Mouse (Mus musculus) spleen, postnatal 36 days (tissue): Measurements from ENCODE around the gene Slc24a1.
"Not testable (repeated sequence)": the region's sequence is repeated elsewhere in the genome, so short reads cannot be mapped to it uniquely, and the experiment has no call there.

Experiments
- DNase-seq, 2 experiments: peaks; one replicate each; pipeline ENCODE4 v3.0.0; 2022; ENCODE audit warnings: low spot score in 2 of 2, mixed read lengths in 1 of 2

Slc24a1 gene

GRCm38 (mm10) chr9:64951161-64951657, at the start of gene Slc24a1:
Slc24a1 (minus strand) TSS chr9:64951607.
- no peak for DNase-seq

GRCm38 (mm10) chr9:64995464-64995863, 44.1 kb upstream of the Slc24a1 start:
- not testable (repeated sequence) for DNase-seq

- no peak for DNase-seq
Observed at GRCm38 (mm10) chr9:64990291-64990690, 38.9 kb upstream of the Slc24a1 start.

DNA sequence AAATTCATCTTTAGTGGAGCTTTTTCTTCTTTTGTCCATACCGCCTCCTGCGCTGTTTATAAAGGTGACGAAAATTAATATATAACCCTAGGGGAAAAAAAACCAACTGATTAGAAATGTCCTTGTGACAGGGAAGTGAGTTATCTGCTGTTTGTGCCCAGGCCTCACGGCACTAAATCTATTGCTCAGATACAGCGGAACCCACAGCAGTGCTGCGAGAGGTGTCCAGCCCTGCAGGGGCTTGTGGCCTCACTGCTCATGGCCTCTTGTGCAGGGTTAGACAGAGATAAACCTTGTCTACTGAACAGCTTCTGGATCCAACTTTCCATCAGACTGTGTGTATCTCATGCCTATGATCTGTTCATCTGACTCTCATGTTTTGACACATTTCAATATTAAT, 37.0 kb upstream of the Slc24a1 start:
- no peak for DNase-seq

- no peak for DNase-seq
Observed at GRCm38 (mm10) chr9:64987651-64988050, 36.2 kb upstream of the Slc24a1 start.

- DNase-seq: no peak
Observed at GRCm38 (mm10) chr9:64985807-64986206, 34.4 kb upstream of the Slc24a1 start.

GRCm38 (mm10) chr9:64985037-64985794, 33.8 kb upstream of the Slc24a1 start:
- no peak for DNase-seq

DNA sequence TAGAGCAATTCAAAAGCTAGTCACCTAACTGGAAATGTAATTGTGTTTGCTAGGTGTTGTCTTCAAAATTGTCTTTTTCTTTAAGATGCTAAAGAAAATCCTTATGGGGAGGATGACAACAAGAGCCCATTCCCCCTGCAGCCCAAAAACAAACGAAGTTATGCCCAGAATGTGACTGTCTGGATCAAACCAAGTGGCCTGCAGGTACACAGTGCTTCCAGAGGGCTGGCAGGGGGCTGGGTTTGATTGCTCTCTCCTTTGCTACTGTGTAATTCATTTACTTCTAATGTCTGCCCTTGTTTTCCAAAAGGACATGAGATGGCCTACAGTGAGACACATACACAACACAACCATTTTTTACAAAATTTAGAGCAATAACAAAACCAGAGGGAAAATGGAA, 30.5 kb upstream of the Slc24a1 start:
- no peak for DNase-seq

GRCm38 (mm10) chr9:64980548-64980947, 29.1 kb upstream of the Slc24a1 start:
- DNase-seq: no peak

GRCm38 (mm10) chr9:64960978-64961320, 9.5 kb upstream of the Slc24a1 start:
- DNase-seq: no peak

GRCm38 (mm10) chr9:64960117-64960977, 8.9 kb upstream of the Slc24a1 start, which contains the start of gene Ints14:
Ints14 (plus strand) TSS chr9:64960905.
- DNase-seq: peak; percentile 91 to 93

- no peak for DNase-seq
Observed at GRCm38 (mm10) chr9:64957276-64957675, 5.9 kb upstream of the Slc24a1 start.

GRCm38 (mm10) chr9:64956337-64956736, 4.9 kb upstream of the Slc24a1 start:
- DNase-seq: peak in 1 of 2 experiments; percentile 22

DNA sequence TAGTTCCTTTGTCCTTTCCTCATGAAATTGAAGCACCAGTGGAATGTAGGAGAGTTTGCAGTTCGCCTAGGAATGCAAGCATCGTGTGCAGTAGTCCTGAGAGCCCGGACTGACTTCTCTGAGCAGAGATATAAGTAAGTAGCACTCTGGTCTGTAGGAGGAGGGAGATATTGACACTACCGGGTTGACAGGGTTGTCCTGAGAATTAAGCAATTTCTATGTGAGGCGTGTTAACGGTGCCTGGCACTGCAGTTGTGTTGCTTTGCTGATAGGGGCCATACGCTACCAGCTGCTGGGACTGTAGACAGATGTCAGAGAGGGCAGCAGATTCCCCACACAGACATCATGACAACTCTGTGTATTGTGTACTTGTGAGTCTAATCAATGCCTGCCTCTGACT, 1.8 kb upstream of the Slc24a1 start:
- DNase-seq: no peak

DNA sequence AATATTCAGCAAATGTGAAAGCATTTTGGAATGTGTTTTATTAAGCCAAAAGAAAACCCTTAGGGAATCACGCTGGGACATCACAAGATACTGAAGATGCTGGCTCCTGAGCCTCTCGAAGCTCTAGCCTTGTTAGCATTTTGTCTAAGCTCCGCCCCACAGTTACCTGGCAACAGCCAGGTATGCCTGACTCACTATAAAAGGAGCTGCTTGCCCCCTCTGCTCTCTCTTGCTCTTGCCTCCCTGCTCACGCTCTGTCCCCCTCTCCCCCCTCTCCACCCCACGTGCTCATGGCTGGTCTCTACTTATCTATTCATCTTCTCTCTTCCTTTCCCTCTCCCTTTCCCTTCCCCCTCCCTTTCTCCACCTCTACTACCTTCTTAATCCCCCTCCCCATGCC, 648 bp upstream of the Slc24a1 start:
- no peak for DNase-seq

DNA sequence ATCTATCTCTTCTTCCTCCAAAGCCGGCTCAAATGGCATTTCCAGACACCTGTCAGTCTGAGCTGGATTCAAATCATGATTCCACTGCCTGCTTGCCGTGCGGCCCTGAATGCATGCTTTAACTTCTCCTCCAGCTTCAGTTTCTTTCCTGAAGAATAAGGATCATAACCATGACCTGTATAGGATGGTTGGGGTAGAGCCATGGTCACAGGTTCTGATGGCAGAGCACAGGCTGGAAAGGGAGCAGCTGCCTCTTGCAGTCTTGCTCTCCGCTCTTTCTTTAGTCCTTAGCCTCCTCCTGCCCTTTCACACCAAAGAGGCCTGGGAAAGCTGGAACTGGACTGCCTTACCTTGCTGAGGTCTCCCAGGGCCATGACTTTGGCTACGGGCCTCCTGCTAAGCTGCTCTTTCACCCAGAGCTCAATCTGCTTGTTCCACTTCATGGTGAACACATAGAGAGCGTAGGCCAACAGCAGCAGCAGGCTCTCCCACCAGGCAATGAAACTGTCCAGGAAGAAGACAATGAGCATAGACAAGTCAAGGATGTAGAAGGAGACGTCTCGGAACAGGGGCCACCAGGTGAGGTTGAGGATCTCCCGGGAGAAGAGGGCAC, 3.8 kb downstream of the Slc24a1 start:
- DNase-seq: no peak

GRCm38 (mm10) chr9:64943997-64944396, 7.4 kb downstream of the Slc24a1 start:
- no peak for DNase-seq

GRCm38 (mm10) chr9:64941650-64942049, 9.8 kb downstream of the Slc24a1 start:
- DNase-seq: no peak

- no peak for DNase-seq
Observed at GRCm38 (mm10) chr9:64940731-64941346, 10.6 kb downstream of the Slc24a1 start.

GRCm38 (mm10) chr9:64939790-64940189, 11.6 kb downstream of the Slc24a1 start:
- no peak for DNase-seq

- no peak for DNase-seq
Observed at GRCm38 (mm10) chr9:64939281-64939680, 12.1 kb downstream of the Slc24a1 start.

- no peak for DNase-seq
Observed at GRCm38 (mm10) chr9:64938535-64938934, 12.9 kb downstream of the Slc24a1 start.
